Mouse (Mus musculus) left cerebral cortex, adult 9 months (tissue): ENCODE data around the gene Megf11.

Experiments
- DNase-seq, 2 experiments: peaks; one replicate each; pipeline ENCODE4 v3.0.0; 2022; ENCODE audit warnings: low spot score in 2 of 2

The Megf11 gene

GRCm38 (mm10) chr9:64385511-64386465, at the start of gene Megf11:
TSS of gene Megf11 (plus strand) at chr9:64385626.
- DNase-seq, result peak in 1 of 2 experiments; percentile 23

GRCm38 (mm10) chr9:64335825-64336224, 49.6 kb upstream of the Megf11 start:
- no peak for DNase-seq

GRCm38 (mm10) chr9:64339361-64339760, 46.1 kb upstream of the Megf11 start:
- no peak for DNase-seq

- peak; percentile 6 to 56 for DNase-seq
These were observed 44.8 kb upstream of the Megf11 start for GRCm38 (mm10) chr9:64340351-64341253.

GRCm38 (mm10) chr9:64341254-64341566, 44.2 kb upstream of the Megf11 start, which contains the start of gene Dis3l:
TSS of gene Dis3l (minus strand) at chr9:64341288.
- no peak for DNase-seq

DNA sequence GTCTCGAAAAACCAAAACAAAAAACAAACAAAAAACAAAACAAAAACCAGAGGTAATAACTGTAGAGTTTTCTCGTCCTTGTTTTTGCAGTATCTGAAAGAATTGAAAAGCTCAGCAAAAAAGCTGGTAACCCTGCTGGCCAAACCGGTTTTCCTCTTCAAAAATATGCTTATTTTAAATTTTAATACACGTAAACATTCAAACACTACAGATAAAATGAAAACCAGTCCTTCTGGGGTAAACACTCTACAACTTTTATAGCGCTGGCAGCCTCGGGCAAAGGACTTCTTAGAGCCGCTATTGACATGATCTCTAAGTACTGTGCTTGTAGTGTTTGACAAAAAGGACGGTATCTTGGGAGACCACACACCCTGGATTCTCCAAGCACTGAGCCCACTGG, 43.8 kb upstream of the Megf11 start:
- DNase-seq, result no peak

DNA sequence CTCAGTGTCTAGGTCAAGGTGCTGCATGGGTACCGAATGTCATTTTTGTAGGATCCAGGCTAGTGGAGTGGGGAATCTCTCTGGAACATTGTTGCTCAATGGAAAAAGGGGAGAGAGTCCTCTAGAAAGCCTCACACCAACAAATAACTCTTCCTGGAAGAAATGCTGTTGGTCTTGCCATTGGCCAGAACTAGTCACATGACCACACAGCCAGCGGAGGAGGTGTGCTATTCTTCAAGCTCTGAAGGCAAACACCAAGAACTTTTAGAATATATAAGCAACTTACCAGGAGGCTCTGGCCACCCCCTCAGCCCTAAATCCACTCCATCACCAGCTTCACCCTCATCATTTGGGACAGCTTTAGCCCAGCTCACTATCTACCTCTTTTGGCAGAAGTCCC, 41.8 kb upstream of the Megf11 start:
- DNase-seq, result no peak

- DNase-seq, result no peak
These were observed 39.5 kb upstream of the Megf11 start for GRCm38 (mm10) chr9:64345931-64346330.

- no peak for DNase-seq
These were observed 38.0 kb upstream of the Megf11 start for GRCm38 (mm10) chr9:64347377-64347776.

DNA sequence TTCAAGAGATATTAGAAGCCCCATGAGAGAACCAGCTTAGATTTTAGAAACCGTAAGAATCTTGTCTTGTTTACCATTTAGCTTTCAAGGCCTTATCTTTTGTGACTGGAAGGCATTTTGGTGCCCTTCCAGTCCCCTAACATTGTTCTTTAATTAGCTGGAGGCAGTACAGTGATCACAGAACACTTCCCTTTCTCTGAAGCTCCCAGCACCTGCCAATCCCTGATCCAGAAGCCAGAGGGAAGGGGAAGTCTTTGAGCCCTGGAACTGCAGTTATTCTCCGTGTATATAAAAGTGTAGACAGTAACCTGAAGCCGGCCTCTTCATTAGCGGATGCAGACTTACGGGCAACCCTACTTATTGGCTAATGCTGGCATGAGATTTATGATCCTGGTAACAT, 35.9 kb upstream of the Megf11 start:
- no peak for DNase-seq

- DNase-seq, result no peak
These were observed 34.2 kb upstream of the Megf11 start for GRCm38 (mm10) chr9:64351191-64351590.

- peak in 1 of 2 experiments; percentile 45 for DNase-seq
These were observed 29.8 kb upstream of the Megf11 start for GRCm38 (mm10) chr9:64355627-64356026.

DNA sequence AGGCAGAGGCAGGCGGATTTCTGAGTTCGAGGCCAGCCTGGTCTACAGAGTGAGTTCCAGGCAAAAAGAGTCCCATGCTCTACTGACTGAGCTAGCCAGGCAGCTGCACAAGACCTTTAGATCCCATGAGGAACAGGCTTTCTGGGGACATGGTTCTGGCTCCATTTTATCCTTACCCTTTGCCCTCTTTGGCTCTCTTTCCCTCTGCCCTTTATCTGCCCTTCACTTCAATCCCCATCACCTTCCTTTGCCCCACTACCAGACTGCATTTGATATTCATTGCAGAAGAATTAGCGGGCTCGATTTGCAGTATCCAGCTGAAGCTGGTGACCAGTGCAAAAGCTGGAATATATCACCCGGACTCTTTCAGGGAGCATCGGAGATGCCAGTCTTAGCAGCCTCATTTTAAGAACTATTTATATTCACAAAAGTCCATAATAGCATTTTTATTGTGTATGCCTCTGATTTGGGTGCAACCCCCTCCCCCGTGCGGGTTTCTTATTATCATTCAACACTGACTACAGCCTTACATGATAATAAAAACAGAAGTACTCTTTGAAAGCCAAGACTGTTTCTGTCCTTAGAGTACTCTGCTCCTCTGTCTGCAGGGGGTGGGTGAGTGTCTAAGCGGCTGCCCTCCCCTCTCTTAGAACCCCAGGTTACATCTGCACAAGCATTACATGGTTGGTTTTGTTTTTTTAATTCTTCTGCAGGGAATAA, 24.0 kb upstream of the Megf11 start:
- DNase-seq, result no peak

GRCm38 (mm10) chr9:64369871-64370270, 15.6 kb upstream of the Megf11 start:
- DNase-seq, result no peak

DNA sequence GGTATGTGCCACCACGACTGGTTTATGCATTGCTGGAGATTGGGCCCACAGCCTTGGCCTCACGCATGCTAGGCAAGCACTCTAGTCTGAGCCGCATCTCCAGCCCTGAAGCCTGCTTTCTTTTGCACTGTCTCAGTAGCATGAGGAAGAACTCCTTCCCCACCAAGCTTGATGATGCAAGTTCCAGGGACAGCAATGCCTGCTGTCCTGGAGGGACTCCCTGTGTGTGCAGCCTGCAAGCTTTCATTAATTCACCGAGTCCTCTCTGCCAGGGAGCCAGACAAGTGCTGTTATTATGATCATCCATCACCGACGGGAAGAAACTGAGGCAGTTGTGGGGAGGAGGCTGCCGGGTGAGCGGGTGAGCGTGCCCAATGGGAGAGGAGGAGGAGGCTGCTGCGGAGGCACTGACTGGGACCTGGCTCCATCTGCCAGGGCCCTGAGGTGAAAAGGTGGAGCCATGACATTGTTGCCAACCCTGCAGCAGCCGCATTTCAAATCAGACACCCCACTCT, 14.1 kb upstream of the Megf11 start:
- no peak for DNase-seq

DNA sequence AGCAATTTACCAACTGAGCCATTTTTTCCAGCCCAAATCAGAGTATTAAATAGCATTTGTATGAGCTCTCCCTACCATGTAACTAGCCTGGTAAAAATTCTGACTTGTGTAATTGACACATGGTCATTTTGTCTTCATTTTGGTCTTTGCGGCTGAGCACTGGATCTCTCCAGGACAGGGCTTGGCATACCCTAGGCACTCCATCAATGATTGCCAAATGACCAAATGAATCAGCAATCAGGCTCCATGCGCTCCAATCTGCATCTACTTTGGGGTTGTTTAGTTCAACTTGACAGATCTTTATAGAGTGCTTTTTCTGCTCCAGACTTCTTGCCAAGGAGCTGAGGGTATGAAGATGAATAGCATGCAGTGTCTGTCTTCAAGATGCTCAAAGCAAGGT, 9.0 kb upstream of the Megf11 start:
- no peak for DNase-seq

- no peak for DNase-seq
These were observed 2.2 kb upstream of the Megf11 start for GRCm38 (mm10) chr9:64383021-64383788.

- no peak for DNase-seq
These were observed 1.2 kb downstream of the Megf11 start for GRCm38 (mm10) chr9:64386466-64387211.

DNA sequence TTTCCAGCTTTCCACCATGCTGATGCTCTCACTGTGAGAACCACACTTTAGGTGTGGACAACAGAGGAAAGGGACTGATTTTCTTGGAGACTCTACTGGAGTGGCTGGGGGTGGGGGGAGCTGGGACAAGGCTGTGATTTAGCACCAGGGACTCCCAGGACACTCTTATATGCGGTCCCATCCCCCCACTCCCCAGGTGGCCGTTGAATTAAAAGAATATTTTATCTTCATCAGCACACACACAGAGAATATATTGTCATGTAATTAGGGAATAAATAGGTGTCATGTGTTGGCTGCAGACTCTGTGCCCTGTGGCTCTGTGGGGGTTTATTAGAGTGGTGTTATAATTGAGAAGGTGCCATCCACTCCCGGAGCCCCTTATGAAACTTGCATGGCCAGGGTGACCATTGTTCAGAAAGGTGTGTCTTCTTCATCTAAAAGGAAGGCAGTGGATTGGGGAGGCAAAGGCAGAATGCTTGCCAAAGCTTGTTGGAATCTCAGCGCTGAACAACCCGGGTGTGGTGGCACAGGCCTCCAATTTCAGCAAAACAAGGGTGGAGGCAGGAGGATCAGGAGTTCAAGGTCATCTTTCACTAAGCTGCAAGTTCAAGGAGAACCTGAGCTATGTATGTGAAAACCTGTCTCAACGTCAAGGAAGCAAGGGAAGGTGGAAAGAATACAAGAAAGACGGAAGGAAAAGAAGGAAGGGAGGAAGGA, 4.3 kb downstream of the Megf11 start:
- no peak for DNase-seq
